Mouse (Mus musculus) adrenal gland, postnatal 25 days (tissue): ENCODE measurements around the gene Fam69b. TPM values are rescaled to one million over a fixed set of nuclear protein-coding genes. Genes with fewer than 3 reads are reported as not detected.

Experiments used
- DNase-seq: peaks from one replicate; pipeline ENCODE4 v3.0.0; 2021; ENCODE audit warnings: mixed read lengths
- microRNA-seq, 2 experiments: library from miRNA; unstranded; fragments of <30 nt; microRNA quantifications; one replicate each; pipeline ENCODE4 v1.2.0; 2021
- total RNA-seq: library from RNA; stranded (reverse); gene quantifications from 2 replicates; pipeline ENCODE4 v1.2.3, GENCODE M21; 2021

Gene Fam69b
- total RNA-seq, 1 experiment from 2014 or later, result 9.8 TPM

DNA sequence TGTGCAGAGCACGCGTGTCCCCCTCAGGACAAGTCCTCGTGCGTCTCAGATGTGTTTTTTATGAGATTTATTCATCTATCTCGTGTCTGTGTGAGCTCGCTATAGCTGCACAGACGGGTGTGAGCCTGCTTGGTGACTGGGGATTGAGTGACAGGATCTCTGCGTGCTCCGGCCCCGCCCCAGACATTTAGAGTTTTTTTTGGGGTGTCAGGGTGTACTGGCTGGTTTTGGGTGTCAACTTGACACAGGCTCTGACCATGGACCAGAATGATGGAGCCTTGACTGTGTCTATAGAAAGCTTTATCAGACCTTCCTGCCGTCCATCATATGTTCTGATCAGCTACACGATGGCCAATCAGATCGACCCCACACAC, 34.2 kb downstream of the Fam69b start:
- DNase-seq, result no peak

GRCm38 (mm10) chr2:26663112-26663511, 34.9 kb downstream of the Fam69b start:
- DNase-seq, result no peak

- DNase-seq, result peak; percentile 56
Observed at GRCm38 (mm10) chr2:26663551-26663950, 35.3 kb downstream of the Fam69b start.

DNA sequence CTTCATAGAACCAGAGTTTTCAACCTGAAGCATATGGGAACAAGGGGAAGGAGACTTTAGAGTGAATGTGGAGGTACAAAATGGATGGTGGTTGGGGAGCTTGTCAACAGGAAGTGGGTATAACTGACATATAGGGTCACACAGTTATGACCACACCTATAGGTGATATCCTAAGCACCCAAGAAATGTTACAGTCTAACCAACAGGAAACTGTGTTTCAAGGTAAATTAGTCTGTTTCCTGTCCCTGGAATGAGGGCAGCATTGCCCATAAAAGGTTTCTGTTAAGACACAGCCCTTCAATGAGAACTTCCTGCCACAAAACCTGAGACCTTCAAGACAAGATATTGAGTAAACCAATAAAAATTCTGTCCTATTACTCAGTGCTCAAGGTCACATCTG, 40.5 kb downstream of the Fam69b start:
- DNase-seq, result no peak

DNA sequence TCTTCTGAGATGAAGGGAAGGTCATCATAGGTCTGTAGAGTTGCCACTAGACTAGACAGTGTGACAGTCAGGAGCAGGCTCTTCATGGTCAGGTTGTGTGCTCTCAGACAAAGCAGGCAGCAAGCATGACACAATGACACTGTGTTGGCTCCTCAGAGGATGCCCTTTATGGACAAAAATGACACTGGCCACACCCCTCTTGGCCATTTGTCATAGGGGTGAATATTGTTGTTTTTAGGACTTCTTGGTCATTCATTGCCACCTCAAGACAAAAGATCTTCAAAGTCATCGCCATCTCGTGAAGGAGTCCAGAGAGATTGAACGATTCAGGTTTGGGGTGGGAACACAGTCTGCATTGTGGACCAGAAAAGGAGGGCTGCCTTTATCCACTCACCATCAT, 42.9 kb downstream of the Fam69b start, which contains the start of gene Lcn4:
TSS of gene Lcn4 (minus strand) at position 101 of the 400 bp plus-strand sequence.
- no peak for DNase-seq

Small RNA genes lying within 50 kb of the gene (microRNA-seq; reads per million reads assigned to microRNA genes)
- gene Mir126a (1.8 to 3.4 reads per million in 2 experiments), gene Mir126b (0 reads per million in 2 experiments)

Other genes starting within 250 kb of the Fam69b start
- gene Snapc4, start 247.8 kb upstream of the Fam69b start, total RNA-seq, result 40.9 and 42.0 TPM in 2 replicates
- 106 and 110 TPM in 2 replicates for gene Entr1, start 239.1 kb upstream of the Fam69b start, total RNA-seq
- gene Pmpca, start 239.1 kb upstream of the Fam69b start, total RNA-seq, result 117 and 151 TPM in 2 replicates
- gene Inpp5e, start 219.3 kb upstream of the Fam69b start, total RNA-seq, result 22.6 and 25.9 TPM in 2 replicates
- gene Sec16a, start 183.2 kb upstream of the Fam69b start, total RNA-seq, result 62.7 and 63.4 TPM in 2 replicates
- 17.7 and 24.8 TPM in 2 replicates for gene Notch1, start 111.8 kb upstream of the Fam69b start, total RNA-seq
- 159 and 211 TPM in 2 replicates for gene Egfl7, start 48.4 kb upstream of the Fam69b start, total RNA-seq
- gene Gm20532, start 41.8 kb upstream of the Fam69b start, total RNA-seq, result not detected in 2 replicates
- gene Agpat2, start 24.0 kb upstream of the Fam69b start, total RNA-seq, result 290 and 352 TPM in 2 replicates
- not detected in 2 replicates for gene Lcn4, start 42.8 kb downstream of the Fam69b start, total RNA-seq
- not detected in 2 replicates for gene Abo, start 236.5 kb downstream of the Fam69b start, total RNA-seq